In the genomic region with DNA sequence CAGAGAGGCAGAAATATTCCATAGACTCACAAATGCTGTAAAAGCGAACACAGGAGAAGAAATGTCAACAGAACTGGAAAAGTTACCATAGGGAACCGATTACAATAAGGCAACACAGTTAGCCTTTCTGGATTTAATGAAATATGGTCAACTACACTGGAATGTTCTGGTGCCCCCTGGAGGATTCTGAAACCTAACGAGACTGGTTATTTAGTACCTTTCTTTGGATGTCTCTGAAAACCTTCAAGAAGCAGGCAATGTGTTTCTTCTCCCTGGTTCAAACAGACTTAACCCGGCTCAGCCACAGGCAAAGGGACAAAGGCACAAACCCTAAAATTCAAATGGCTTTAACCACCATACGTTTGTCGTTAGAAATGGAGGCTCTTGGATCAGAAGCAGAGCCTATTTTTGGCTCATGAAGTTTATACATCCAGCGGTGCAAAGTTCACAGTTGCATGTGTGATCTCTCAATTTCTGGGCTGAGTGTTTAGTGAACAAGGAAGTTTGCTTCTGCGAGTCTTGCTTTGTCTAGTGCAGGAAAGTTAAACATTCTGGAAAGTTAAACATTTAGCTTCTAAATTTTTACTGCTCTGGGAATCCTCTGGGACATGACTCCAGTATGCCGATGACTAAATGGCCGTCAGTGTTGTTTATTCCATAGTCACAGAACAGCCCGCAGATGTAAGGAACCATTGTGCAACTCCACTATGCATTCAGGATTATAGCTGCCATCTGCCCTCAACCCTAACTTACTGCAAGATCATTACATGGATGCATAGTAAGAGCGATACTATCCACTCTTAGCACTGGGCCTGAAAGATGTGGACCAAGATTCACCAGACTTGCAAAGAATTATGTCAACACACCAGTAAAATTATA, we compare ENCODE assay signal across 8 mouse cellular contexts.
DNase-seq lines count a peak whose midpoint lies in the region; ATAC-seq lines count a peak whose summit lies in the region.

No protein-coding gene starts in this region.

- H3K27me3 ChIP-seq in midbrain, embryonic 10.5 days (ENCODE audit: low read depth, poor library complexity, severe bottlenecking): no peaks in the 10 kb centered on the region
- H3K27me3 ChIP-seq in midbrain, embryonic 15.5 days (replicated peaks): no peaks in the 10 kb centered on the region
- no peaks in the 10 kb centered on the region for H3K27me3 ChIP-seq in embryonic facial prominence, embryonic 15.5 days

- 72% methylated on average over 12 of the region's 12 CpGs for WGBS in midbrain, embryonic 10.5 days
- WGBS in midbrain, embryonic 15.5 days: 66% methylated on average over 12 of the region's 12 CpGs
- WGBS in embryonic facial prominence, embryonic 15.5 days: 41% methylated on average over 12 of the region's 12 CpGs

- H3K27ac ChIP-seq in midbrain, embryonic 10.5 days (replicated peaks): peak overlapping the region; percentile 83
- H3K27ac ChIP-seq in midbrain, embryonic 15.5 days: no peak overlapping the region
- H3K27ac ChIP-seq in embryonic facial prominence, embryonic 15.5 days (replicated peaks): peak overlapping the region; percentile 52; the same call in 1 of the 2 replicates

- ATAC-seq in midbrain, embryonic 15.5 days (replicated peaks): no peak
- no peak for ATAC-seq in embryonic facial prominence, embryonic 15.5 days (ENCODE audit: insufficient number of reproducible peaks, low FRiP score, low TSS enrichment, low read depth)

- no peak for DNase-seq in midbrain, embryonic 10.5 days (ENCODE audit: low spot score)
- peak; percentile 71 for DNase-seq in brain, adult 2 months (ENCODE audit: low read depth, low spot score)
- peak; percentile 37 to 56 for DNase-seq in kidney, adult 8-10 months
- peak; percentile 70 for DNase-seq in lung, postnatal 10 days
- peak; percentile 57 for DNase-seq in thymus, postnatal 25 days
- DNase-seq in neural tube, embryonic 10.5 days (ENCODE audit: extremely low spot score, low spot score): no peak

- no peak overlapping the region for H3K4me2 ChIP-seq in midbrain, embryonic 15.5 days
- H3K4me2 ChIP-seq in embryonic facial prominence, embryonic 15.5 days (replicated peaks): no peak overlapping the region

- no peaks in the 10 kb centered on the region for H3K9me3 ChIP-seq in midbrain, embryonic 10.5 days (replicated peaks)
- no peaks in the 10 kb centered on the region for H3K9me3 ChIP-seq in midbrain, embryonic 15.5 days
- H3K9me3 ChIP-seq in embryonic facial prominence, embryonic 15.5 days (replicated peaks): no peaks in the 10 kb centered on the region

- no peaks in the 10 kb centered on the region for H3K36me3 ChIP-seq in midbrain, embryonic 10.5 days
- H3K36me3 ChIP-seq in midbrain, embryonic 15.5 days (replicated peaks): no peaks in the 10 kb centered on the region
- no peaks in the 10 kb centered on the region for H3K36me3 ChIP-seq in embryonic facial prominence, embryonic 15.5 days

- H3K9ac ChIP-seq in midbrain, embryonic 15.5 days: no peak overlapping the region
- no peak overlapping the region for H3K9ac ChIP-seq in embryonic facial prominence, embryonic 15.5 days

- peaks cover 27% of the 10 kb centered on the region for H3K4me1 ChIP-seq in midbrain, embryonic 10.5 days
- peaks cover 7% of the 10 kb centered on the region; the same call in 1 of the 2 replicates for H3K4me1 ChIP-seq in midbrain, embryonic 15.5 days
- peaks cover 9% of the 10 kb centered on the region for H3K4me1 ChIP-seq in embryonic facial prominence, embryonic 15.5 days

- H3K4me3 ChIP-seq in midbrain, embryonic 10.5 days: no peak overlapping the region
- H3K4me3 ChIP-seq in midbrain, embryonic 15.5 days: no peak overlapping the region
- no peak overlapping the region for H3K4me3 ChIP-seq in embryonic facial prominence, embryonic 15.5 days (replicated peaks)

Comparison
In these comparisons a context has a peak if more than half of its experiments do, and no peak if none do; other contexts are left out.
1. DNase-seq: peak in brain, adult 2 months (single experiment), kidney, adult 8-10 months (2 of 2), lung, postnatal 10 days (single experiment) and thymus, postnatal 25 days (single experiment); none in midbrain, embryonic 10.5 days (single experiment) and neural tube, embryonic 10.5 days (single experiment).